ENCODE assay signal across 8 mouse cellular contexts in the genomic region with DNA sequence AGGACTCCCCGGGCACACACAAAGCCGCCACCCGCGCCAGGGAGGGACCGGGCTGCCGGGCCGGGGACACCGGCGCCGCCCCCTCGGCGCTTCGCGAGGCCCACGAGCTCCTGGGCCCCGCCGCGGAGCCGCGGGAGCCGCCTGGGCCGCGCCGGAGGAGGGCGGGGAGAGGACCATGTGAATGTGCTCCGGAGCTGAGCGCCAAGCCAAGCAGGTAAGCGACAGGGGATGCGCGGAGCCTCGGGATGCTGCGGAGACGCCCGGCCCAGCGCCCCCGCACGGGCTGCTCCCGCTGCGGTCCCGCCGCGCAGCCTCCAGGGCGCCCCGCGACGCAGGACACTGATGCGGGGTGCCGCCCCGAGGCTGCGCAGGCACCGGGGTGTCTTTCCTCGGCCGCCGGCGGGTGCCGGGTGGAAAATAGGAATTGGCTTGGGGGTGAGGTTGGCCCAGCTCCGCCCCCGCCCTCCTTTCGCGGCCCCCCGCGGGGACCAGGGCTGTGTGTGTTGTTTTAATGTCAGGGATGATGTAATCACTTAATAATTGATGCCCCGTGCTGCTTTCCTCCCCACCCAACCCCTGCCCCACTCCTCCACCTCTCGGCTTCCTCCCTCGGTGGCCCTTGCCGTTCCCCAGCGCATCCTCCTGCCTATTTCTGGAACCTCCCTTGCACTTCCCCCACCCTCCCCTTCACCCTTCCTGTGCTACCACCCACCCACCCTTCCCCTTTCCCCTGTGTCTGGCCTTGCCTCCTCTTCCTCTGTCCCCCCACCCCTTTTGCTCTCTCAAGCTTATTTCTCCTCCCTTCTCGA. TPM values are rescaled to one million over a fixed set of nuclear protein-coding genes. Genes with fewer than 3 reads are reported as not detected.
DNase-seq lines count a peak whose midpoint lies in the region; ATAC-seq lines count a peak whose summit lies in the region.

No protein-coding gene starts in this region.

- WGBS in hindbrain, embryonic 16.5 days: under 1% methylated on average over 58 of the region's 68 CpGs
- under 1% methylated on average over 56 of the region's 68 CpGs for WGBS in limb, embryonic 11.5 days
- under 1% methylated on average over 68 of the region's 68 CpGs for WGBS in midbrain, embryonic 14.5 days

- H3K9me3 ChIP-seq in hindbrain, embryonic 16.5 days (ENCODE audit: control insufficient read depth, low read length): no peaks in the 10 kb centered on the region
- no peaks in the 10 kb centered on the region for H3K9me3 ChIP-seq in limb, embryonic 11.5 days (ENCODE audit: control insufficient read depth, low read length)
- H3K9me3 ChIP-seq in midbrain, embryonic 14.5 days (ENCODE audit: control insufficient read depth, low read length): no peaks in the 10 kb centered on the region

- H3K27me3 ChIP-seq in hindbrain, embryonic 16.5 days (replicated peaks; ENCODE audit: control insufficient read depth, insufficient read depth, low read length): no peaks in the 10 kb centered on the region
- H3K27me3 ChIP-seq in limb, embryonic 11.5 days (ENCODE audit: control insufficient read depth, insufficient read depth, low read length): 0 out of 2 replicates have a peak, but pooled peaks cover 3% of the 10 kb centered on the region
- H3K27me3 ChIP-seq in midbrain, embryonic 14.5 days (ENCODE audit: control insufficient read depth, insufficient read depth, low read length): no peaks in the 10 kb centered on the region

- peak; percentile 7 for DNase-seq in spleen, adult 12 weeks (ENCODE audit: low spot score)
- DNase-seq in spleen, postnatal 14 days (ENCODE audit: low spot score in 2 of 2): no peak
- DNase-seq in cerebellum, adult 8-10 months: peak; percentile 68
- DNase-seq in gastrocnemius, adult 8-10 months (ENCODE audit: low spot score in 2 of 2): peak; percentile 7 to 20
- DNase-seq in limb, embryonic 11.5 days (ENCODE audit: low spot score): peak; percentile 54
- peak; percentile 75 for DNase-seq in midbrain, embryonic 14.5 days
- DNase-seq in testis, postnatal 14 days (ENCODE audit: low spot score): peak; percentile 12

- peak; percentile 7 for ATAC-seq in hindbrain, embryonic 16.5 days
- peak; percentile 76; the same call in 1 of the 2 replicates for ATAC-seq in limb, embryonic 11.5 days (ENCODE audit: insufficient number of reproducible peaks, low FRiP score, low TSS enrichment, low read depth)
- peak; percentile 61 for ATAC-seq in midbrain, embryonic 14.5 days (ENCODE audit: low FRiP score, low TSS enrichment)

- H3K36me3 ChIP-seq in hindbrain, embryonic 16.5 days (ENCODE audit: control insufficient read depth, insufficient read depth, low read length): no peaks in the 10 kb centered on the region
- H3K36me3 ChIP-seq in limb, embryonic 11.5 days (ENCODE audit: control insufficient read depth, insufficient read depth, low read length): no peaks in the 10 kb centered on the region
- H3K36me3 ChIP-seq in midbrain, embryonic 14.5 days (ENCODE audit: control insufficient read depth, insufficient read depth, low read length): no peaks in the 10 kb centered on the region

- H3K4me1 ChIP-seq in hindbrain, embryonic 16.5 days (ENCODE audit: control insufficient read depth, insufficient read depth, low read depth, low read length): peaks cover 44% of the 10 kb centered on the region
- H3K4me1 ChIP-seq in limb, embryonic 11.5 days (ENCODE audit: control insufficient read depth, insufficient read depth, low read length): peaks cover 6% of the 10 kb centered on the region; the same call in 1 of the 2 replicates
- peaks cover 45% of the 10 kb centered on the region for H3K4me1 ChIP-seq in midbrain, embryonic 14.5 days (ENCODE audit: control insufficient read depth, insufficient read depth, low read length)

- peak overlapping the region; percentile 97 for H3K27ac ChIP-seq in hindbrain, embryonic 16.5 days (ENCODE audit: low read depth, low read length)
- H3K27ac ChIP-seq in limb, embryonic 11.5 days (replicated peaks; ENCODE audit: low read depth, low read length): peak overlapping the region; percentile 70; the same call in 1 of the 2 replicates
- peak overlapping the region; percentile 98 for H3K27ac ChIP-seq in midbrain, embryonic 14.5 days (replicated peaks; ENCODE audit: low read depth, low read length)

- H3K9ac ChIP-seq in hindbrain, embryonic 16.5 days (ENCODE audit: low read depth, low read length): peak overlapping the region; percentile 99
- H3K9ac ChIP-seq in limb, embryonic 11.5 days (ENCODE audit: low read length): peak overlapping the region; percentile 86
- H3K9ac ChIP-seq in midbrain, embryonic 14.5 days (replicated peaks; ENCODE audit: low read length): peak overlapping the region; percentile 99

- H3K4me3 ChIP-seq in hindbrain, embryonic 16.5 days (ENCODE audit: low read length): peak overlapping the region; percentile 92
- peak overlapping the region; percentile 91 for H3K4me3 ChIP-seq in limb, embryonic 11.5 days (ENCODE audit: low read depth, low read length)
- H3K4me3 ChIP-seq in midbrain, embryonic 14.5 days (replicated peaks; ENCODE audit: low read depth, low read length): peak overlapping the region; percentile 96

- peak overlapping the region; percentile 91 for H3K4me2 ChIP-seq in hindbrain, embryonic 16.5 days (ENCODE audit: low read length)
- H3K4me2 ChIP-seq in limb, embryonic 11.5 days (ENCODE audit: low read depth, severe bottlenecking): peak overlapping the region; percentile 88
- peak overlapping the region; percentile 79 for H3K4me2 ChIP-seq in midbrain, embryonic 14.5 days (ENCODE audit: low read length)

RNA-seq across cellular contexts. Expression of gene Fyn, which starts 1.5 kb away (rescaled TPM):
- total RNA-seq in gastrocnemius, adult 8-10 months (2022): 1 to 10 TPM; 2.8 to 7.3 (median 5.7) TPM
- polyA plus RNA-seq in hindbrain, embryonic 16.5 days (2015; fragmentation: Nextera tagmentation; extraction: Ambion mirVana): 74.1 and 74.9 TPM in 2 replicates
- 20.6 and 20.8 TPM in 2 replicates for polyA plus RNA-seq in limb, embryonic 11.5 days (2014; fragmentation: Nextera tagmentation; extraction: Ambion mirVana)
- 87.3 and 90.8 TPM in 2 replicates for polyA plus RNA-seq in midbrain, embryonic 14.5 days (2014; fragmentation: Nextera tagmentation; extraction: Ambion mirVana)

Comparison
In these comparisons a context has a peak if more than half of its experiments do, and no peak if none do; other contexts are left out.
1. DNase-seq: peak in spleen, adult 12 weeks (single experiment), cerebellum, adult 8-10 months (single experiment), gastrocnemius, adult 8-10 months (2 of 2), limb, embryonic 11.5 days (single experiment), midbrain, embryonic 14.5 days (single experiment) and testis, postnatal 14 days (single experiment); none in spleen, postnatal 14 days (0 of 2).
2. ATAC-seq: peak in every context shown above with its lines; median percentile 76 in limb, embryonic 11.5 days; 61 in midbrain, embryonic 14.5 days; 7 in hindbrain, embryonic 16.5 days.
3. Peak in every context shown above with its lines, with median percentiles within 50 percentile points of each other: H3K27ac ChIP-seq, H3K4me2 ChIP-seq, H3K4me3 ChIP-seq and H3K9ac ChIP-seq.